Mouse (Mus musculus) hindbrain, postnatal 0 days (tissue): ENCODE measurements around the gene Stat5a. TPM values are rescaled to one million over a fixed set of nuclear protein-coding genes. Genes with fewer than 3 reads are reported as not detected.
A peak's percentile ranks its signal among the peaks of the same experiment; 100 is the strongest.

ENCODE experiments used
- ATAC-seq: fragments of 200-750 bp; cut with Nextera tagmentation; 2 replicates; pipeline ENCODE4 v1.8.0; 2017; ENCODE audit warnings: mild to moderate bottlenecking, moderate TSS enrichment, moderate library complexity
- DNase-seq: peaks from one replicate; pipeline ENCODE4 v3.0.0-alpha.2; 2015; ENCODE audit warnings: low spot score
- H3K27ac ChIP-seq: fragments of 300-500 bp; sonication (generic); 2 replicates; pipeline ENCODE4 v1.5.1; 2014; ENCODE audit warnings: mild to moderate bottlenecking
- H3K27me3 ChIP-seq: fragments of 300-500 bp; sonication (generic); 2 replicates; pipeline ENCODE4 v1.6.1; 2014; ENCODE audit warnings: low read length, mixed read lengths; ENCODE audit not compliant: insufficient read depth
- H3K36me3 ChIP-seq: fragments of 300-500 bp; sonication (generic); 2 replicates; pipeline ENCODE4 v1.6.1; 2014; ENCODE audit warnings: low read length, mixed read lengths; ENCODE audit not compliant: insufficient read depth
- H3K4me1 ChIP-seq: fragments of 300-500 bp; sonication (generic); 2 replicates; pipeline ENCODE4 v1.6.1; 2014; ENCODE audit warnings: antibody characterized with exemption, low read length, mixed read lengths; ENCODE audit not compliant: insufficient read depth
- H3K4me2 ChIP-seq: fragments of 300-500 bp; sonication (generic); 2 replicates; pipeline ENCODE4 v1.6.1; 2014; ENCODE audit warnings: low read depth, mild to moderate bottlenecking, low read length, moderate library complexity, mixed read lengths
- H3K4me3 ChIP-seq: fragments of 300-500 bp; sonication (generic); 2 replicates; pipeline ENCODE4 v1.5.1; 2014; ENCODE audit warnings: low read length
- H3K9ac ChIP-seq: fragments of 300-500 bp; sonication (generic); replicated peaks from 2 replicates; pipeline ENCODE4 v1.6.1; 2014; ENCODE audit warnings: mild to moderate bottlenecking, low read length, moderate library complexity, mixed read lengths
- H3K9me3 ChIP-seq: fragments of 300-500 bp; sonication (generic); 2 replicates; pipeline ENCODE4 v1.6.1; 2016; ENCODE audit warnings: low read length, mixed read lengths
- CTCF ChIP-seq: IDR thresholded peaks from 2 replicates; pipeline ENCODE4 v1.5.1; 2016; ENCODE audit warnings: antibody characterized with exemption, control low read depth, low read depth
- WGBS: fragments of 180-500 bp; shearing (Covaris S2); extraction: QIAGEN DNeasy Blood & Tissue Kit; methylation state at CpG from one replicate; pipeline ENCODE4 v1.1.7; 2014; 5-methylcytosine and 5-hydroxymethylcytosine counted together
- polyA plus RNA-seq: library from polyadenylated mRNA; unstranded; fragments of >200 nt; fragmentation: Nextera tagmentation; extraction: Ambion mirVana; gene quantifications from 2 replicates; pipeline ENCODE4 v1.2.1, GENCODE M21; 2015
- total RNA-seq: library from RNA; depleted of rRNA; stranded (reverse); fragments of >200 nt; gene quantifications from 2 replicates; pipeline ENCODE4 v1.2.3, GENCODE M21; 2014

The Stat5a gene
- total and polyA plus RNA-seq, 2 experiments from 2014 or later, result 2.5 to 5.5 TPM

GRCm38 (mm10) chr11:100843070-100843669, 16.0 kb upstream of the Stat5a start:
- no peaks in the 10 kb centered on the region for H3K27me3 ChIP-seq
- no peak overlapping the region for H3K4me3 ChIP-seq
- no peaks in the 10 kb centered on the region for H3K9me3 ChIP-seq
- H3K4me2 ChIP-seq, result no peak overlapping the region
- no peaks in the 10 kb centered on the region for H3K4me1 ChIP-seq
- no peak overlapping the region for H3K27ac ChIP-seq
- 93% methylated on average over 8 of the region's 8 CpGs for WGBS
- H3K36me3 ChIP-seq, result no peaks in the 10 kb centered on the region
- no peak overlapping the region for H3K9ac ChIP-seq
- no peak for ATAC-seq
- DNase-seq, result no peak
- TF ChIP-seq CTCF, result no peak

GRCm38 (mm10) chr11:100844121-100844520, 15.0 kb upstream of the Stat5a start:
- Histone ChIP-seq H3K27me3 (no peaks in the 10 kb centered on the region), H3K36me3 (no peaks in the 10 kb centered on the region), H3K4me1 (peaks cover 8% of the 10 kb centered on the region; the same call in 1 of the 2 replicates), H3K4me2 (no peak overlapping the region), H3K27ac (no peak overlapping the region), H3K9ac (no peak overlapping the region), H3K4me3 (no peak overlapping the region), H3K9me3 (no peaks in the 10 kb centered on the region)
- no peak for TF ChIP-seq CTCF
- no peak for ATAC-seq
- 83% methylated on average over 4 of the region's 4 CpGs for WGBS
- no peak for DNase-seq

GRCm38 (mm10) chr11:100845793-100846192, 13.4 kb upstream of the Stat5a start:
- DNase-seq (no peak), ATAC-seq (no peak)
- Histone ChIP-seq H3K4me3 (no peak overlapping the region), H3K27ac (no peak overlapping the region), H3K9me3 (no peaks in the 10 kb centered on the region), H3K4me2 (no peak overlapping the region), H3K36me3 (no peaks in the 10 kb centered on the region), H3K9ac (no peak overlapping the region), H3K4me1 (peaks cover 8% of the 10 kb centered on the region; the same call in 1 of the 2 replicates), H3K27me3 (no peaks in the 10 kb centered on the region)
- WGBS, result 80% methylated on average over 6 of the region's 6 CpGs
- no peak for TF ChIP-seq CTCF

GRCm38 (mm10) chr11:100847572-100847971, 11.6 kb upstream of the Stat5a start:
- no peak for DNase-seq

GRCm38 (mm10) chr11:100848080-100848479, 11.1 kb upstream of the Stat5a start:
- Histone ChIP-seq H3K4me1 (peaks cover 8% of the 10 kb centered on the region; the same call in 1 of the 2 replicates), H3K9me3 (no peaks in the 10 kb centered on the region), H3K4me2 (peak overlapping the region; percentile 0; the same call in 1 of the 2 replicates), H3K27me3 (no peaks in the 10 kb centered on the region), H3K9ac (no peak overlapping the region), H3K4me3 (no peak overlapping the region), H3K36me3 (no peaks in the 10 kb centered on the region), H3K27ac (no peak overlapping the region)
- 82% methylated on average over 4 of the region's 4 CpGs for WGBS
- ATAC-seq, result no peak
- DNase-seq, result no peak
- no peak for TF ChIP-seq CTCF

More at GRCm38 (mm10) chr11:100847572-100847971, 11.6 kb upstream of the Stat5a start:
- no peaks in the 10 kb centered on the region for H3K9me3 ChIP-seq
- no peak overlapping the region for H3K9ac ChIP-seq
- no peak overlapping the region for H3K27ac ChIP-seq
- H3K4me2 ChIP-seq, result no peak overlapping the region; the same call in 1 of the 2 replicates
- WGBS, result 92% methylated on average over 4 of the region's 4 CpGs
- TF ChIP-seq CTCF, result no peak
- H3K27me3 ChIP-seq, result no peaks in the 10 kb centered on the region
- H3K36me3 ChIP-seq, result no peaks in the 10 kb centered on the region
- no peak for ATAC-seq
- peaks cover 8% of the 10 kb centered on the region; the same call in 1 of the 2 replicates for H3K4me1 ChIP-seq
- H3K4me3 ChIP-seq, result no peak overlapping the region

- ATAC-seq, result no peak
- Histone ChIP-seq H3K9ac (peak overlapping the region; percentile 96; the same call in 1 of the 2 replicates), H3K36me3 (no peaks in the 10 kb centered on the region), H3K9me3 (no peaks in the 10 kb centered on the region), H3K27ac (no peak overlapping the region), H3K4me2 (peak overlapping the region; percentile 90), H3K4me3 (peak overlapping the region; percentile 95), H3K4me1 (peaks cover 8% of the 10 kb centered on the region; the same call in 1 of the 2 replicates), H3K27me3 (no peaks in the 10 kb centered on the region)
- WGBS, result 56% methylated on average over 6 of the region's 6 CpGs
- no peak for DNase-seq
- TF ChIP-seq CTCF, result no peak
These were observed 10.3 kb upstream of the Stat5a start for GRCm38 (mm10) chr11:100848789-100849379.
